Comparison of ENCODE assay signal across 22 mouse cellular contexts in genomic region chr13:48468656-48469180, GRCm38 (mm10). TPM values are rescaled to one million over a fixed set of nuclear protein-coding genes. Genes with fewer than 3 reads are reported as not detected.
"Had no signal": no experiment of that assay in that cellular context is flagged by ENCODE, and none has a peak within 500 bp of the region (broad histone marks: within the 10 kb centered on the region; RNA-seq: fewer than 3 reads in every experiment).

No protein-coding gene starts in this region.

- H3K4me3 ChIP-seq: kidney, embryonic 15.5 days; left cerebral cortex, adult 2 months; lung, embryonic 15.5 days; megakaryocyte, embryonic 14.5 days; midbrain, embryonic 10.5 days; neural tube, embryonic 12.5 days; neural tube, embryonic 15.5 days had no signal

- H3K36me3 ChIP-seq: kidney, embryonic 15.5 days; lung, embryonic 15.5 days; midbrain, embryonic 10.5 days; neural tube, embryonic 12.5 days; neural tube, embryonic 15.5 days had no signal

- H3K9me3 ChIP-seq: kidney, embryonic 15.5 days; lung, embryonic 15.5 days; midbrain, embryonic 10.5 days; neural tube, embryonic 12.5 days; neural tube, embryonic 15.5 days had no signal

- H3K27ac ChIP-seq: kidney, embryonic 15.5 days; left cerebral cortex, adult 2 months; liver, embryonic 14.5 days; lung, embryonic 15.5 days; midbrain, embryonic 10.5 days; neural tube, embryonic 12.5 days; neural tube, embryonic 15.5 days had no signal

- H3K9ac ChIP-seq: kidney, embryonic 15.5 days; liver, embryonic 14.5 days; lung, embryonic 15.5 days; neural tube, embryonic 12.5 days; neural tube, embryonic 15.5 days had no signal

- H3K4me2 ChIP-seq: kidney, embryonic 15.5 days; lung, embryonic 15.5 days; neural tube, embryonic 12.5 days; neural tube, embryonic 15.5 days had no signal

- H3K4me1 ChIP-seq: kidney, embryonic 15.5 days; lung, embryonic 15.5 days; megakaryocyte, embryonic 14.5 days had no signal

- DNase-seq: kidney, adult 2 months; kidney, postnatal 10 days; kidney, postnatal 36 days; layer of hippocampus, postnatal 36 days; lung, adult 18-20 months; lung, postnatal 10 days; lung, postnatal 36 days; midbrain, embryonic 14.5 days; retina, postnatal 1 day; right cerebral cortex, postnatal 25 days; spleen, adult 18-20 months; thymus, adult 18-20 months; thymus, postnatal 36 days had no signal

- H3K27me3 ChIP-seq: kidney, embryonic 15.5 days; neural tube, embryonic 12.5 days; neural tube, embryonic 15.5 days had no signal

RNA-seq across cellular contexts. Expression of gene A830005F24Rik, which starts 44.7 kb away (rescaled TPM):
- total RNA-seq: liver, adult 2 months had no signal
- polyA plus RNA-seq: kidney, adult 2 months; liver, adult 2 months had no signal
